8 mouse cellular contexts compared by ENCODE assay signal in genomic region chr3:41082885-41083789, GRCm38 (mm10). TPM values are rescaled to one million over a fixed set of nuclear protein-coding genes. Genes with fewer than 3 reads are reported as not detected.
DNase-seq lines count a peak whose midpoint lies in the region; ATAC-seq and TF ChIP-seq lines count a peak whose summit lies in the region.

Gene Pgrmc2 (minus strand): TSS chr3:41083046.

- peak; percentile 92 for TF ChIP-seq POLR2A in testis, adult 2 months (IDR thresholded peaks at IDR 0.05; ENCODE audit: control insufficient read depth, low read depth, low read length)

- peak; percentile 98 for ATAC-seq in forebrain, embryonic 12.5 days (ENCODE audit: low FRiP score)
- ATAC-seq in heart, postnatal 0 days (ENCODE audit: insufficient read depth, low read depth), result peak; percentile 97
- ATAC-seq in liver, embryonic 16.5 days (ENCODE audit: low read depth), result peak; percentile 96
- ATAC-seq in neural tube, embryonic 13.5 days (ENCODE audit: low read depth), result peak; percentile 99

- H3K27ac ChIP-seq in forebrain, embryonic 12.5 days, result peak within 1 kb of the TSS; percentile 92
- H3K27ac ChIP-seq in heart, postnatal 0 days (ENCODE audit: low read depth), result peak within 1 kb of the TSS; percentile 96
- H3K27ac ChIP-seq in liver, embryonic 16.5 days (ENCODE audit: low read length), result peak within 1 kb of the TSS; percentile 91
- peak within 1 kb of the TSS; percentile 94 for H3K27ac ChIP-seq in neural tube, embryonic 13.5 days (replicated peaks)
- peak within 1 kb of the TSS; percentile 94 for H3K27ac ChIP-seq in testis, adult 2 months (ENCODE audit: control insufficient read depth, insufficient read depth, low read depth, low read length)

- no peaks in the 10 kb centered on the region for H3K27me3 ChIP-seq in E14TG2a.4 (ENCODE audit: insufficient read depth, low read length)
- H3K27me3 ChIP-seq in forebrain, embryonic 12.5 days, result no peaks in the 10 kb centered on the region
- H3K27me3 ChIP-seq in heart, postnatal 0 days (ENCODE audit: control insufficient read depth, insufficient read depth, low read length), result no peaks in the 10 kb centered on the region
- no peaks in the 10 kb centered on the region for H3K27me3 ChIP-seq in liver, embryonic 16.5 days (ENCODE audit: control insufficient read depth, insufficient read depth, low read depth, low read length)
- H3K27me3 ChIP-seq in neural tube, embryonic 13.5 days, result no peaks in the 10 kb centered on the region
- no peaks in the 10 kb centered on the region for H3K27me3 ChIP-seq in testis, adult 2 months (ENCODE audit: control insufficient read depth, insufficient read depth, low read length)

- peak; percentile 96 for DNase-seq in c-Kit-positive CD71-positive TER-119-positive erythroid progenitor cells, embryonic 14.5 days (ENCODE audit: low spot score)
- DNase-seq in heart, postnatal 0 days (ENCODE audit: low spot score), result peak; percentile 99
- peak; percentile 97 to 98 for DNase-seq in kidney, postnatal 4 days

- no peak for TF ChIP-seq CTCF in E14TG2a.4 (conservative IDR thresholded peaks at IDR 0.05; ENCODE audit: low read length)
- TF ChIP-seq CTCF in heart, postnatal 0 days (IDR thresholded peaks at IDR 0.05; ENCODE audit: low read depth), result peak; percentile 53
- TF ChIP-seq CTCF in testis, adult 2 months (IDR thresholded peaks at IDR 0.05; ENCODE audit: control insufficient read depth, insufficient read depth, insufficient replicate concordance, low read depth, low read length), result no peak

- no peaks in the 10 kb centered on the region for H3K9me3 ChIP-seq in E14TG2a.4 (ENCODE audit: low read length)
- no peaks in the 10 kb centered on the region for H3K9me3 ChIP-seq in forebrain, embryonic 12.5 days
- H3K9me3 ChIP-seq in heart, postnatal 0 days (replicated peaks; ENCODE audit: control insufficient read depth, low read length), result no peaks in the 10 kb centered on the region
- H3K9me3 ChIP-seq in liver, embryonic 16.5 days (replicated peaks; ENCODE audit: control insufficient read depth, low read length), result no peaks in the 10 kb centered on the region
- H3K9me3 ChIP-seq in neural tube, embryonic 13.5 days, result no peaks in the 10 kb centered on the region

- no peak; the same call in 1 of the 2 replicates for TF ChIP-seq EP300 in heart, postnatal 0 days (IDR thresholded peaks at IDR 0.05; ENCODE audit: low read depth)

- H3K36me3 ChIP-seq in E14TG2a.4 (ENCODE audit: insufficient read depth, low read length), result peaks cover 14% of the 10 kb centered on the region
- H3K36me3 ChIP-seq in forebrain, embryonic 12.5 days (replicated peaks), result no peaks in the 10 kb centered on the region
- no peaks in the 10 kb centered on the region for H3K36me3 ChIP-seq in heart, postnatal 0 days (replicated peaks; ENCODE audit: control insufficient read depth, insufficient read depth, low read length)
- H3K36me3 ChIP-seq in liver, embryonic 16.5 days (ENCODE audit: control insufficient read depth, insufficient read depth), result no peaks in the 10 kb centered on the region
- H3K36me3 ChIP-seq in neural tube, embryonic 13.5 days, result no peaks in the 10 kb centered on the region
- no peaks in the 10 kb centered on the region for H3K36me3 ChIP-seq in testis, adult 2 months (ENCODE audit: control insufficient read depth, insufficient read depth, low read length)

- peak within 1 kb of the TSS; percentile 86 for H3K9ac ChIP-seq in forebrain, embryonic 12.5 days
- H3K9ac ChIP-seq in heart, postnatal 0 days (replicated peaks; ENCODE audit: low read depth, low read length), result peak within 1 kb of the TSS; percentile 79
- peak within 1 kb of the TSS; percentile 94 for H3K9ac ChIP-seq in liver, embryonic 16.5 days (ENCODE audit: low read depth, low read length)
- peak within 1 kb of the TSS; percentile 86 for H3K9ac ChIP-seq in neural tube, embryonic 13.5 days

- peak within 1 kb of the TSS; percentile 99 for H3K4me3 ChIP-seq in E14TG2a.4 (replicated peaks; ENCODE audit: low read length)
- peak within 1 kb of the TSS; percentile 94 for H3K4me3 ChIP-seq in forebrain, embryonic 12.5 days (replicated peaks)
- peak within 1 kb of the TSS; percentile 95 for H3K4me3 ChIP-seq in heart, postnatal 0 days (ENCODE audit: low read depth, low read length)
- peak within 1 kb of the TSS; percentile 97 for H3K4me3 ChIP-seq in liver, embryonic 16.5 days (ENCODE audit: low read depth, low read length)
- H3K4me3 ChIP-seq in neural tube, embryonic 13.5 days, result peak within 1 kb of the TSS; percentile 84
- H3K4me3 ChIP-seq in testis, adult 2 months (ENCODE audit: control insufficient read depth, low read depth, low read length), result peak within 1 kb of the TSS; percentile 89

- under 1% methylated on average over 91 of the region's 95 CpGs for WGBS in forebrain, embryonic 12.5 days
- under 1% methylated on average over 82 of the region's 95 CpGs for WGBS in heart, postnatal 0 days
- WGBS in liver, embryonic 16.5 days (ENCODE audit: insufficient replicate concordance), result under 1% methylated on average over 84 of the region's 95 CpGs
- under 1% methylated on average over 77 of the region's 95 CpGs for WGBS in neural tube, embryonic 13.5 days

- H3K4me1 ChIP-seq in E14TG2a.4 (replicated peaks; ENCODE audit: low read depth, low read length), result peaks cover 74% of the 10 kb centered on the region
- peaks cover 22% of the 10 kb centered on the region for H3K4me1 ChIP-seq in forebrain, embryonic 12.5 days
- H3K4me1 ChIP-seq in heart, postnatal 0 days (ENCODE audit: control insufficient read depth, insufficient read depth), result peaks cover 22% of the 10 kb centered on the region
- peaks cover 13% of the 10 kb centered on the region for H3K4me1 ChIP-seq in liver, embryonic 16.5 days (ENCODE audit: control insufficient read depth, low read depth, low read length)
- H3K4me1 ChIP-seq in neural tube, embryonic 13.5 days (replicated peaks), result peaks cover 32% of the 10 kb centered on the region
- H3K4me1 ChIP-seq in testis, adult 2 months (ENCODE audit: control insufficient read depth, insufficient read depth, low read length), result peaks cover 4% of the 10 kb centered on the region

- H3K4me2 ChIP-seq in forebrain, embryonic 12.5 days, result peak within 1 kb of the TSS; percentile 76
- peak within 1 kb of the TSS; percentile 97 for H3K4me2 ChIP-seq in heart, postnatal 0 days (ENCODE audit: low read depth, low read length)
- H3K4me2 ChIP-seq in liver, embryonic 16.5 days (ENCODE audit: low read depth, low read length), result peak within 1 kb of the TSS; percentile 100
- H3K4me2 ChIP-seq in neural tube, embryonic 13.5 days, result peak within 1 kb of the TSS; percentile 77

RNA-seq across cellular contexts. Expression of gene Pgrmc2, which starts in this region (rescaled TPM):
- polyA plus RNA-seq in forebrain, embryonic 12.5 days (2016; fragmentation: Nextera tagmentation; extraction: Ambion mirVana), result 36.9 and 37.0 TPM in 2 replicates
- 18.4 and 34.1 TPM in 2 replicates for total RNA-seq in heart, postnatal 0 days (2014; rRNA removed; ENCODE audit: low replicate concordance)
- polyA plus RNA-seq in heart, postnatal 0 days (2015; fragmentation: Nextera tagmentation; extraction: Ambion mirVana), result 29.5 and 32.1 TPM in 2 replicates
- 15.2 and 15.3 TPM in 2 replicates for polyA plus RNA-seq in liver, embryonic 16.5 days (2015; fragmentation: Nextera tagmentation; extraction: Ambion mirVana)
- 33.2 and 36.3 TPM in 2 replicates for polyA plus RNA-seq in neural tube, embryonic 13.5 days (2015; fragmentation: Nextera tagmentation; extraction: Ambion mirVana)
- 36.1 and 40.1 TPM in 2 replicates for polyA plus RNA-seq in testis, adult 2 months (2012; rRNA removed)

Comparison
In these comparisons a context has a peak if more than half of its experiments do, and no peak if none do; other contexts are left out.
1. Peak in every context shown above with its lines: DNase-seq, ATAC-seq, H3K4me3 ChIP-seq and H3K27ac ChIP-seq.